Mouse (Mus musculus): ENCODE results near the gene Adig. TPM values are rescaled to one million over a fixed set of nuclear protein-coding genes. Genes with fewer than 3 reads are reported as not detected.

Gene Adig
- polyA plus RNA-seq, 1 experiment from 2014 or later: not detected

DNA sequence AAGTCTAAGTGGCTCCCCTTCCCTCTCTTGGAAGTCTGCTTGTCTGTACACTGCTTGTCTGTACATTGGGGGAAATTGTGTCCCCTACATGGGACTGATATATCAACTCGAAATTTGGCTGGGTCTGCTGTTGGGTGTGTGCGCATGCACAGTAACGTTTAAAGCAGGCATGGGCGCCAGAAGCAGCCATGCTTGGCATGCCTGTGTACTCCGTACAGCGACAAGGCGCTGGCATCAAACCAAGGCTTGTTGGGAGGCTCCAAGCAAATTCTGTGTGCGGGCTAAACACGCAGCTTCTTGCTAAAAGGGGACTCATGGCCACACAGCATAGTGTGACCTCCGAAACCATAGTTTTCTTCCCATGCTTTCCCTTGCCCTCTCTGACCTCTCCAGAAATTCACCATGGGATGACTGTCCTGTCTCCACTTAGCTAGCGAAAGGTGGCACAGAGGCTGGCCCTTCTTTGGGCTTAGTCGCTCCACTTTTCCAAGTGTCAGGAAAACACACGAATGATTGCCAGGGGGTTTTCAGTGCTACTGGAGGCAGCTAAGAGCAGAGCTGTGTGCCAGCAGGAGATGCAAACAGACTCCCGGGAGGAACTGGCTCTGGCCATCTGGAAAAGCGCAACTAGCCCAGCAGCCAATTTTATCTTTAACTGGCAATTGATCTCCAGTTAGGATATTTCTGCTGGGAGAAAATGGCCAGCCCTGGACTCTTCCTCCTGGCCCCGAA lies 21.9 kb downstream of the Adig start:
- no peak overlapping the region for H3K4me3 ChIP-seq (ENCODE audit: low read depth, low read length)
- H3K36me3 ChIP-seq (ENCODE audit: control insufficient read depth, insufficient read depth, low read length): no peaks in the 10 kb centered on the region
- H3K27ac ChIP-seq (ENCODE audit: low read depth, low read length): no peak overlapping the region
- ATAC-seq (ENCODE audit: low FRiP score) (no peak), DNase-seq (ENCODE audit: low spot score, missing footprints) (peak; percentile 12)
- H3K27me3 ChIP-seq (ENCODE audit: control insufficient read depth, insufficient read depth, low read length): no peaks in the 10 kb centered on the region
- WGBS: 84% methylated on average over 16 of the region's 16 CpGs
- H3K9me3 ChIP-seq (ENCODE audit: control insufficient read depth, low read length): no peaks in the 10 kb centered on the region
- H3K4me2 ChIP-seq: no peak overlapping the region
- no peaks in the 10 kb centered on the region for H3K4me1 ChIP-seq (ENCODE audit: control insufficient read depth, insufficient read depth, low read length)
- no peak overlapping the region for H3K9ac ChIP-seq (ENCODE audit: low read length)

DNA sequence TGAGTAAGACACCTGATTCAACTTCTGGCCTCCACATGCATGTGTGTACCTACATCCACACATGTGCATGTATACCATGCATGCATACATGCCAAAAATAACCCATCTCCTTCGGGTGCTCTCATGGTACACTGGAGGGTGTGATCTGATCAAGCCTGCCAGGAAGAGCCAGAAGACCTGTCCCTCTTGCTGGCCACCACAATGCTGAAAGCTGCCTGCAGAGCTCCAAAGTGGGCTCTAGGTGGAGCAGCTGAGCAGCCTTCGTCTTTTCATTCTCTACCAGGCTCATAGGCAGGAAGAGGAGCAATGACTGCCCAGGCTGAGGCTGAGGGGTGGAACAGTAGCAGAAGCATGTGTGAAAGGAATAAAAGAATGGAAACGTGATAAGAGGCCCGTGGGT lies 31.7 kb downstream of the Adig start:
- ATAC-seq (ENCODE audit: low FRiP score) (peak; percentile 65; the same call in 1 of the 2 replicates), DNase-seq (ENCODE audit: low spot score, missing footprints) (peak; percentile 95)
- Histone ChIP-seq H3K4me3 (ENCODE audit: low read depth, low read length) (no peak overlapping the region), H3K9me3 (ENCODE audit: control insufficient read depth, low read length) (no peaks in the 10 kb centered on the region), H3K9ac (ENCODE audit: low read length) (no peak overlapping the region), H3K27ac (ENCODE audit: low read depth, low read length) (no peak overlapping the region), H3K4me2 (no peak overlapping the region), H3K27me3 (ENCODE audit: control insufficient read depth, insufficient read depth, low read length) (no peaks in the 10 kb centered on the region), H3K4me1 (ENCODE audit: control insufficient read depth, insufficient read depth, low read length) (no peaks in the 10 kb centered on the region), H3K36me3 (ENCODE audit: control insufficient read depth, insufficient read depth, low read length) (no peaks in the 10 kb centered on the region)
- WGBS: 10% methylated on average over 4 of the region's 4 CpGs

DNA sequence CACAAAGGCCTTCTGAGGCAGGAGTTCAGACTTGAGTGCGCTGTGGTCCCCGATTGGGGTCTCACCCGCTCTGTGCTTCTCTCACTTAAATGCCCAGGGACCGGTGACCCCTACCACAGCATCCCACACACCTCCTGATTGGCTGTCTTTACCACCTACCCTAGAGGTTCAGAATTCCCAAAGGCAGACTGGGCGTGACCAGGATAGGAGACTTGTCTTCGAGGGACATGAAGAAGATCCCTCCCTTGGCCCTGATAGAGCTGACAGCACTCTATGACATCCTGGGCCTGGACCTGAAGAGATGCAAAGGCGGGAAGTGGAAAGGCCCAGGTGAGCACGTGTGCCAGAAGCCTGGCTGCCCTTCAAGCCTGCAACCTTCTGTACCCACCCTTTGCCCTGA lies 32.1 kb downstream of the Adig start:
- no peaks in the 10 kb centered on the region for H3K4me1 ChIP-seq (ENCODE audit: control insufficient read depth, insufficient read depth, low read length)
- no peak overlapping the region for H3K27ac ChIP-seq (ENCODE audit: low read depth, low read length)
- H3K4me3 ChIP-seq (ENCODE audit: low read depth, low read length): no peak overlapping the region
- H3K9ac ChIP-seq (ENCODE audit: low read length): no peak overlapping the region
- H3K4me2 ChIP-seq: no peak overlapping the region
- ATAC-seq (ENCODE audit: low FRiP score): peak; percentile 62; the same call in 1 of the 2 replicates
- no peaks in the 10 kb centered on the region for H3K36me3 ChIP-seq (ENCODE audit: control insufficient read depth, insufficient read depth, low read length)
- no peak for DNase-seq (ENCODE audit: low spot score, missing footprints)
- H3K27me3 ChIP-seq (ENCODE audit: control insufficient read depth, insufficient read depth, low read length): no peaks in the 10 kb centered on the region
- no peaks in the 10 kb centered on the region for H3K9me3 ChIP-seq (ENCODE audit: control insufficient read depth, low read length)
- WGBS: 79% methylated on average over 8 of the region's 8 CpGs

DNA sequence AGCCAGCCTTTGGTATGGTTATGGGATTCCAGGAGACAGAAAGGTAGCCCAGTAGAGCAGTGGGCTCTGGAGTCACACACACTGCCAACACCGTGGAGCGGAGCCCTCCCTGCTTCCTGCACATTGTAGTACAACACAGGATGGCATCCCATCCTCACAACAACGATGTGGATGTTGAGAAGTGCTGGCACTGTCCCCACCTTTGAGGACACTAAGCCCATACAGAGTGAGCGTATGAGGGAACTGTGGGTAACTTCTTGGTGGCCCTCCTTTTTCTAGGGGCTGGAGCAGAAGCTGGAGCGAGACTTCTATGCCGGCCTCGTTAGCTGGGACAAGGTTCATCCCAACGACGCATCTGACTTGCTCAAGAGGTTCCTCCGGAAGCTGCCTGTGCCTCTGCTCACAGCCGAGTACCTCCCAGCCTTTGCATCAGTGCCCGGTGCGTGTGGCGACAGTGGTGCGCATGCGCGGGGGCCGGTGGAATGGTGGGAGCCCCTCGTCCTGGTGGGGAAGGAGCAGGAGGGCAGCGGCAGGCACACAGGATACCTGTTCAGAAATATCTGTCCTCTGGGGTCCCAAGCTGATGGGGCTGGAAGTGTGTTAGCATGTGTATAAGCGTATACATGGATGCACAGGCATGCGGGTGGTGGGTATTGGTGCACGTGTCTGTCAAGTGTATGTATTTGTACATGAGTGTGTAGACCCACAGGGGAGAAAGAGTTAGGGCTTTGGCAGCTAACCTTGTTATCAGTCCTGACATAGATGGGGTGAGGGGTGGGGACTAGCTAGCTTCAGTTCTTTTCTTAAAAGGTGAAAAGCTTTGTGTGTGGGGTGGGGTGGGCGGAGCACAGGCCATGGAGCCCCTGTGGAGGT lies 37.3 kb downstream of the Adig start:
- no peak for ATAC-seq (ENCODE audit: low FRiP score)
- no peak overlapping the region; the same call in 1 of the 2 replicates for H3K9ac ChIP-seq (ENCODE audit: low read length)

DNA sequence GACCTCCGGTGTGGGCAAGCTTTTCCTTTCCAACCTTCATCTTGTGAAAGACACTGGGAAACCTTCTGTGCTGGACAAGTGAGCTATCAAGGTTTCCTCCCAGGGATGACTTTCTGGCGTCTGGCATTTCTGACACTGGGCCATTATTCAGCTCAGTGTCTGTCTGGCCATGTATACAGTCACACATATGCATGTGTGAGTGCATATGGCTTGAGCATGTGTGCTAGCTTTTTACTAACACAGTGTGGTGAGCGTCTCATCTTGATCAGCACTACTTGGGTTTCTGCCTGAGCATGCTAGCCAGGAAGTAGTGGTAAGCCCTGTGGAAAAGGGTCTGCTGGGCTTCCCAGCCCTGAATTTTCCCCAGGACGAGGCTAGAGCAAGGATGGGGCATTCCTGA lies 38.9 kb downstream of the Adig start:
- 58% methylated on average over 4 of the region's 4 CpGs for WGBS
- Histone ChIP-seq H3K27ac (ENCODE audit: low read depth, low read length) (no peak overlapping the region), H3K9ac (ENCODE audit: low read length) (no peak overlapping the region), H3K4me1 (ENCODE audit: control insufficient read depth, insufficient read depth, low read length) (no peaks in the 10 kb centered on the region), H3K27me3 (ENCODE audit: control insufficient read depth, insufficient read depth, low read length) (no peaks in the 10 kb centered on the region), H3K36me3 (ENCODE audit: control insufficient read depth, insufficient read depth, low read length) (no peaks in the 10 kb centered on the region), H3K9me3 (ENCODE audit: control insufficient read depth, low read length) (no peaks in the 10 kb centered on the region), H3K4me3 (ENCODE audit: low read depth, low read length) (no peak overlapping the region), H3K4me2 (no peak overlapping the region)
- ATAC-seq (ENCODE audit: low FRiP score) (no peak), DNase-seq (ENCODE audit: low spot score, missing footprints) (no peak)

More for the DNA sequence above, 37.3 kb downstream of the Adig start:
- no peak overlapping the region for H3K27ac ChIP-seq (ENCODE audit: low read depth, low read length)
- H3K4me1 ChIP-seq (ENCODE audit: control insufficient read depth, insufficient read depth, low read length): no peaks in the 10 kb centered on the region
- no peaks in the 10 kb centered on the region for H3K27me3 ChIP-seq (ENCODE audit: control insufficient read depth, insufficient read depth, low read length)
- no peak overlapping the region for H3K4me3 ChIP-seq (ENCODE audit: low read depth, low read length)
- H3K9me3 ChIP-seq (ENCODE audit: control insufficient read depth, low read length): no peaks in the 10 kb centered on the region
- no peaks in the 10 kb centered on the region for H3K36me3 ChIP-seq (ENCODE audit: control insufficient read depth, insufficient read depth, low read length)
- DNase-seq (ENCODE audit: low spot score, missing footprints): peak; percentile 92
- peak overlapping the region; percentile 17; the same call in 1 of the 2 replicates for H3K4me2 ChIP-seq
- 51% methylated on average over 24 of the region's 24 CpGs for whole genome bisulfite sequencing

DNA sequence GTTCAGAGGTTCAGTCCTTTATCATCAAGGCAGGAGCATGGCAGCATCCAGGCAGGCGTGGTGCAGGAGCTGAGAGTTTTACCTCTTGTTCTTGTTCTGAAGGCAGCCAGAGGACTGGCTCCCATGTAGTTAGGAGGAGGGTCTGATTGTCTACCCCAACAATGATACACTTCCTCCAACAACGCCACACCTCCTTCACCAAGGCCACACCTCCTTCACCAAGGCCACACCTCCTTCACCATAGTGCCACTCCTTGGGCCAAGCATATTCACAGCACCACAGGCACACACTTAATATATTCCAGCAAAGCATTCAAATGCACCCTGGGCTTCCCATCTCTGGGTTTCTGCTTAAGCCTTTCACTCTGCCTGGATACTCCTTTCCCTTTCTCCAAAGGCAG lies 42.9 kb downstream of the Adig start:
- no peak overlapping the region for H3K4me3 ChIP-seq (ENCODE audit: low read depth, low read length)
- ATAC-seq (ENCODE audit: low FRiP score) (no peak), DNase-seq (ENCODE audit: low spot score, missing footprints) (peak; percentile 19)
- H3K36me3 ChIP-seq (ENCODE audit: control insufficient read depth, insufficient read depth, low read length): no peaks in the 10 kb centered on the region
- H3K27ac ChIP-seq (ENCODE audit: low read depth, low read length): no peak overlapping the region
- H3K4me2 ChIP-seq: no peak overlapping the region
- no peaks in the 10 kb centered on the region for H3K27me3 ChIP-seq (ENCODE audit: control insufficient read depth, insufficient read depth, low read length)
- no peaks in the 10 kb centered on the region for H3K9me3 ChIP-seq (ENCODE audit: control insufficient read depth, low read length)
- no peaks in the 10 kb centered on the region for H3K4me1 ChIP-seq (ENCODE audit: control insufficient read depth, insufficient read depth, low read length)
- WGBS: 77% methylated on average over 2 of the region's 2 CpGs
- H3K9ac ChIP-seq (ENCODE audit: low read length): no peak overlapping the region

DNA sequence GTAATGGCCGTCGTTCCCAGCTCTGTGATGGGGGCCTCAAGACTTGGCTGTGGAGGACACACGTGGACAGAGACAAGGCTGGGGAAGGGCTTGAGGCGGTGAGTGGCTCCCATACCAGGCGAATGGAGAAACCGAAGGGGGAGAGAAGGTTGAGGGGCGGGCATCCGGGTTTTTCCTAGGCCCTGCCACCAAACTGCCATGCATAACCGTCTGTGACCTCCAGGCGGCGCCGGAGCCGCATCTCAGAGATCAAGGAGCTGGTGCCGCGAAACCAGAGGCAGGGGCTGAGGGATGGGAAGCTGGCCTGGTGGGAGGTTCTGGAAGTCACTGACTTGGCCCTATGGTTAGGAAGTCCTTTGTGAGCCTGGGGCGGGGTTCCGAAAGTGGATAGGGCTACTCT lies 44.3 kb downstream of the Adig start:
- Histone ChIP-seq H3K9me3 (ENCODE audit: control insufficient read depth, low read length) (no peaks in the 10 kb centered on the region), H3K4me2 (no peak overlapping the region), H3K4me3 (ENCODE audit: low read depth, low read length) (no peak overlapping the region), H3K9ac (ENCODE audit: low read length) (peak overlapping the region; percentile 6; the same call in 1 of the 2 replicates), H3K27me3 (ENCODE audit: control insufficient read depth, insufficient read depth, low read length) (no peaks in the 10 kb centered on the region), H3K27ac (ENCODE audit: low read depth, low read length) (no peak overlapping the region), H3K4me1 (ENCODE audit: control insufficient read depth, insufficient read depth, low read length) (no peaks in the 10 kb centered on the region), H3K36me3 (ENCODE audit: control insufficient read depth, insufficient read depth, low read length) (no peaks in the 10 kb centered on the region)
- peak; percentile 100 for DNase-seq (ENCODE audit: low spot score, missing footprints)
- WGBS: 4% methylated on average over 17 of the region's 17 CpGs
- peak; percentile 79 for ATAC-seq (ENCODE audit: low FRiP score)

DNA sequence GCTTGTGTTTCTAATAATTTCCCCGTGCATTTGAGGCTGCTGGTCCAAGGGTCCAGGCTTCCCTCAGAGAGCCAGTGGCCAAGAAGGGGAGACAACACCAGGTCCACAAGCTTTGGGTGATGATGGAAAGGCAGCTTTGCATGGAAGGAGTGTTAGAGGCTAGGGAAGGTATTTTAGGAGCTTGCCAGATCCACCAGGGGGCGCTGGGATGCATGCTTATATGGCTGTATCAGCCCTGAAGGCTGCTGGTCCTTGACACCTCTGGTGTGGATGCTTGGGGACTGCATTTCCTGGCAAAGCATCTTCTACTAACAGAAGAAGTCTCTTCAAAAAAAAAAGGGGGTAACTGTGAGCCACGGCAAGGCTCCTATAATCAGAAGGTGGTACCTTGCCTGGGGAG lies 47.7 kb downstream of the Adig start:
- 5% methylated on average over 3 of the region's 3 CpGs for WGBS
- DNase-seq (ENCODE audit: low spot score, missing footprints): peak; percentile 94
- H3K4me1 ChIP-seq (ENCODE audit: control insufficient read depth, insufficient read depth, low read length): no peaks in the 10 kb centered on the region
- H3K27me3 ChIP-seq (ENCODE audit: control insufficient read depth, insufficient read depth, low read length): peaks cover 18% of the 10 kb centered on the region
- no peak overlapping the region for H3K9ac ChIP-seq (ENCODE audit: low read length)
- ATAC-seq (ENCODE audit: low FRiP score): peak; percentile 69; the same call in 1 of the 2 replicates
- no peak overlapping the region for H3K4me3 ChIP-seq (ENCODE audit: low read depth, low read length)
- no peak overlapping the region for H3K4me2 ChIP-seq
- H3K36me3 ChIP-seq (ENCODE audit: control insufficient read depth, insufficient read depth, low read length): no peaks in the 10 kb centered on the region
- no peak overlapping the region for H3K27ac ChIP-seq (ENCODE audit: low read depth, low read length)
- H3K9me3 ChIP-seq (ENCODE audit: control insufficient read depth, low read length): no peaks in the 10 kb centered on the region

DNA sequence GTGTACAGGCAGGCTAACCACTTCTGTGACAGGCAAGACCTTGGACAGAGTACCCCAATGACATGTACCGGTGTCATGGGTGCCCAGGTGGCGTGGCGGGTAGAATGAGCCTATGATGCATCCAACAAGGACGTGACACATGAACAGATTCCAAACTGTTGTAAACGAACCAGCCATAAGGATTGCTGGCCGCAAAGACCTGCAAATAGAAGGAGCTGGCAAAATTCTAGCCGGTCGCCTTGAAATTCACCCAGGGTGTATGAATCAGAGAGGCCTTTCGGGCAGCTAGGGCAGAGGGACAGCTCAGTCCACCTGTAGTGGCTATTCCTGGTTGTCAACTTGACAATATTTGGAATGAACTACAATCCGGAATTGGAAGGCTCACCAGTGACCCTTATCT lies 52.0 kb downstream of the Adig start:
- H3K4me1 ChIP-seq (ENCODE audit: control insufficient read depth, insufficient read depth, low read length): peaks cover 5% of the 10 kb centered on the region; the same call in 1 of the 2 replicates
- peak; percentile 81 for DNase-seq (ENCODE audit: low spot score, missing footprints)
- peaks cover 27% of the 10 kb centered on the region for H3K27me3 ChIP-seq (ENCODE audit: control insufficient read depth, insufficient read depth, low read length)
- no peaks in the 10 kb centered on the region for H3K36me3 ChIP-seq (ENCODE audit: control insufficient read depth, insufficient read depth, low read length)
- no peak overlapping the region for H3K27ac ChIP-seq (ENCODE audit: low read depth, low read length)
- no peak for ATAC-seq (ENCODE audit: low FRiP score)
- H3K4me2 ChIP-seq: no peak overlapping the region
- no peak overlapping the region for H3K4me3 ChIP-seq (ENCODE audit: low read depth, low read length)
- WGBS: 13% methylated on average over 10 of the region's 10 CpGs
- no peaks in the 10 kb centered on the region for H3K9me3 ChIP-seq (ENCODE audit: control insufficient read depth, low read length)
- no peak overlapping the region for H3K9ac ChIP-seq (ENCODE audit: low read length)

Data from midbrain, embryonic 11.5 days (tissue).